Mouse (Mus musculus) embryonic facial prominence, embryonic 12.5 days (tissue): ENCODE measurements at regions not wholly inside any gene's neighbourhood (a gene's known extent, or its start where the extent isn't known, plus 50 kb on each side); places are given as distances from the start of the nearest gene placed in this dataset.
"Not testable (repeated sequence)": the region's sequence is repeated elsewhere in the genome, so short reads cannot be mapped to it uniquely, and the experiment has no call there.

Experiments
- ATAC-seq: fragments of 200-750 bp; cut with Nextera tagmentation; 2 replicates; pipeline ENCODE4 v1.8.0; 2017; ENCODE audit not compliant: insufficient number of reproducible peaks, insufficient read depth, low FRiP score, low TSS enrichment
- H3K27ac ChIP-seq: fragments of 300-500 bp; sonication (generic); 2 replicates; pipeline ENCODE4 v1.5.1; 2016; ENCODE audit warnings: mild to moderate bottlenecking
- H3K27me3 ChIP-seq: fragments of 300-500 bp; sonication (generic); 2 replicates; pipeline ENCODE4 v1.6.1; 2016; ENCODE audit warnings: mild to moderate bottlenecking, moderate library complexity
- H3K36me3 ChIP-seq: fragments of 300-500 bp; sonication (generic); 2 replicates; pipeline ENCODE4 v1.6.1; 2016; ENCODE audit warnings: mild to moderate bottlenecking
- H3K4me1 ChIP-seq: fragments of 300-500 bp; sonication (generic); 2 replicates; pipeline ENCODE4 v1.6.1; 2016
- H3K4me2 ChIP-seq: fragments of 300-500 bp; sonication (generic); replicated peaks from 2 replicates; pipeline ENCODE4 v1.6.1; 2016; ENCODE audit warnings: mild to moderate bottlenecking, moderate library complexity
- H3K4me3 ChIP-seq: fragments of 300-500 bp; sonication (generic); 2 replicates; pipeline ENCODE4 v1.5.1; 2016; ENCODE audit warnings: mild to moderate bottlenecking
- H3K9ac ChIP-seq: fragments of 300-500 bp; sonication (generic); 2 replicates; pipeline ENCODE4 v1.6.1; 2016; ENCODE audit warnings: mild to moderate bottlenecking, moderate library complexity
- H3K9me3 ChIP-seq: fragments of 300-500 bp; sonication (generic); 2 replicates; pipeline ENCODE4 v1.6.1; 2016; ENCODE audit warnings: mild to moderate bottlenecking, moderate library complexity
- WGBS: fragments of 180-500 bp; shearing (Covaris S2); methylation state at CpG from one replicate; pipeline ENCODE4 v1.1.7; 2016; 5-methylcytosine and 5-hydroxymethylcytosine counted together

- not testable (repeated sequence) for H3K4me2 ChIP-seq, H3K36me3 ChIP-seq, H3K27ac ChIP-seq, H3K4me1 ChIP-seq, H3K27me3 ChIP-seq, H3K4me3 ChIP-seq, H3K9ac ChIP-seq, H3K9me3 ChIP-seq, ATAC-seq
- WGBS: 94% methylated on average over 6 of the region's 6 CpGs
These were observed 223.6 kb upstream of the Car8 start for GRCm38 (mm10) chr4:8462414-8462813.

- H3K36me3 ChIP-seq: no peaks in the 10 kb centered on the region
- 87% methylated on average over 2 of the region's 2 CpGs for WGBS
- H3K4me3 ChIP-seq: no peak overlapping the region
- no peak overlapping the region for H3K9ac ChIP-seq
- no peaks in the 10 kb centered on the region for H3K9me3 ChIP-seq
- no peak overlapping the region for H3K4me2 ChIP-seq
- H3K27ac ChIP-seq: no peak overlapping the region
- no peaks in the 10 kb centered on the region for H3K4me1 ChIP-seq
- no peaks in the 10 kb centered on the region for H3K27me3 ChIP-seq
- no peak for ATAC-seq
These were observed 215.5 kb upstream of the Car8 start for GRCm38 (mm10) chr4:8454346-8454745.

DNA sequence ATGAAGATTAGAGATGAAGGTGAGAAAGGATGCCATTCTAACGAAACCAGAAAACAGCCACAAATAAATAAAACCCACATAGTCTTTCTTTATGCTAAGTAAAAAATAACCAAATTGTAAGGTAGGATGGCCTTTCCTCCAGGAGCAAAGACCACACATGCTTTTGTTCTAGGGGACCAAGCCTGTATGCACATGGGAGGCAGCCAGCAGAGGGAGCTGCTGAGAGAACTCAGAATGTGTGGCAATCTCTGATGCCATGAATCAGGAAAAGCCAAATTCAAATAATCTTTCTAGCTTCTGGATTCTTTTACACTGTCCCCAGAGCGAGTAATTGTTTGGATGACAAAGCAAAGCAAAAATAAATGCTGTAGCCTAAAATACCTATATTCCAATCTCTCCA is 193.6 kb upstream of the Car8 start:
- Histone ChIP-seq H3K36me3 (no peaks in the 10 kb centered on the region), H3K4me1 (peaks cover 3% of the 10 kb centered on the region; the same call in 1 of the 2 replicates), H3K9me3 (no peaks in the 10 kb centered on the region), H3K27me3 (no peaks in the 10 kb centered on the region), H3K9ac (no peak overlapping the region), H3K4me3 (no peak overlapping the region), H3K27ac (no peak overlapping the region), H3K4me2 (no peak overlapping the region)
- WGBS: 43% methylated on average over 2 of the region's 2 CpGs
- ATAC-seq: no peak

DNA sequence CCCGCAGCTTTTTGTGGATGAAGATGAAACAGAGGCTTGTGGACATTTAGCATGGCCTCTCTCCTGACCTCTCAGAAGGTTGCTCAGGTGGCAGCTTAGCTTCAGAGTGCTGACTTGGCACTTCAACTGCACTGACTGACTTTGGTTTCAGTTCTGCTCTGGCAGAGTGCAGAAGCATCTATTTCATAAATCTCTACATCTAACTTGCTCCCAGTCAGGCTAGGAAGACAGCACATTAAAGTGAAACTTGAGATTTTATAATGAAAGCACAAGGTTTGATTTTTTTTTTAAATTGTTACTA is 192.1 kb upstream of the Car8 start:
- Histone ChIP-seq H3K27ac (no peak overlapping the region), H3K9me3 (no peaks in the 10 kb centered on the region), H3K4me3 (no peak overlapping the region), H3K9ac (no peak overlapping the region), H3K36me3 (no peaks in the 10 kb centered on the region), H3K4me2 (no peak overlapping the region), H3K27me3 (0 out of 2 replicates have a peak, but pooled peaks cover 1% of the 10 kb centered on the region), H3K4me1 (peaks cover 3% of the 10 kb centered on the region; the same call in 1 of the 2 replicates)
- WGBS: 26% methylated on average over 1 of the region's 1 CpGs
- ATAC-seq: no peak

GRCm38 (mm10) chr4:8430269-8431031 is 191.6 kb upstream of the Car8 start:
- peaks cover 3% of the 10 kb centered on the region; the same call in 1 of the 2 replicates for H3K4me1 ChIP-seq
- WGBS: 83% methylated on average over 4 of the region's 4 CpGs
- no peak overlapping the region for H3K27ac ChIP-seq
- ATAC-seq: no peak
- H3K27me3 ChIP-seq: 0 out of 2 replicates have a peak, but pooled peaks cover 4% of the 10 kb centered on the region
- H3K36me3 ChIP-seq: no peaks in the 10 kb centered on the region
- H3K4me2 ChIP-seq: no peak overlapping the region
- no peaks in the 10 kb centered on the region for H3K9me3 ChIP-seq
- H3K4me3 ChIP-seq: no peak overlapping the region
- H3K9ac ChIP-seq: no peak overlapping the region

- no peak for ATAC-seq
- Histone ChIP-seq H3K4me2 (no peak overlapping the region), H3K4me3 (no peak overlapping the region)
These were observed 190.9 kb upstream of the Car8 start for GRCm38 (mm10) chr4:8429771-8430170.

DNA sequence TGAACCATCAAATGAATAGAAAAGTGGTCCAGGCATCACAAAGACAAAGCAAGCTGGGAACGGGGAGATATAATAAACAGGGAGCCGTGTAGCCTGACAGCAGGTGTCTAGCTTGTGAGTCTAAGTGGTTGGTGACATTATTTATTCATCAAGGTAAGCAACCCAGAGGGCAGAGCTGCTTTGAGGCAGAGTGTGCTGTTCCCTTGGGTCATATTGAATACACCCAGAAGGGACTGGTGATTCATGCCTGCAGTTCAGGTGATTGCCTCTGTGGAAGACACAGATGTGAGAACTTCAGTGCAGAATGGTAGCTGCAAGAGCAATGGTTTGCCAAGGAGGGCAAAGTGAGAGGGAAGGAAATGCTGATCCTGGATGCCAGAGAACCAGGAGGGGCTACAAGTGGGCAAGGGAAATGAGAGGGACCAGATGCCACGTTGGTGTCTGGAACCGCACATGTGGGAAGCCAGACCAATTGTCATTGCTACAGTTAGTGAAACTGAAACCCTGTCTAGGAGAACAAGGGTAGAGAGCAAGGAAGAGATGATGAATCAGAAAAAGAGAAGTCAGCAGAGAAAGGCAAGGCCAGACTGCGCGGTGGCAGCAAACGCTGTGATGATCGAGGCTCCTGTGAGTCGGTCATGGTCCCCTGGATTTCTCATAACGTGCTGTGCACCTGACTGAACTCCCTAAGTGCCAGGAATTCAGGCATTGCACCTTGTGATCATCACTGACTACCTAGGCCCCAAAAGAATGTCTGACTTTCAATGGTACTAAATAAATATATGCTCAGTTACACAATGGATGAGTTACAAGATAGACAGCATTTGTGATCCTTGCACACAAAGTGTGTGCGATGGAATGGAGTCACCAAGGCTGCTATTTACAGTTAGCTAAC is 190.0 kb upstream of the Car8 start:
- Histone ChIP-seq H3K4me3 (no peak overlapping the region), H3K27me3 (0 out of 2 replicates have a peak, but pooled peaks cover 6% of the 10 kb centered on the region), H3K4me1 (peaks cover 6% of the 10 kb centered on the region), H3K27ac (no peak overlapping the region), H3K9me3 (no peaks in the 10 kb centered on the region), H3K36me3 (no peaks in the 10 kb centered on the region), H3K9ac (no peak overlapping the region), H3K4me2 (no peak overlapping the region)
- 84% methylated on average over 11 of the region's 11 CpGs for WGBS
- no peak for ATAC-seq

More at GRCm38 (mm10) chr4:8429771-8430170, 190.9 kb upstream of the Car8 start:
- Histone ChIP-seq H3K36me3 (no peaks in the 10 kb centered on the region), H3K27me3 (0 out of 2 replicates have a peak, but pooled peaks cover 6% of the 10 kb centered on the region), H3K4me1 (peaks cover 3% of the 10 kb centered on the region; the same call in 1 of the 2 replicates), H3K9me3 (no peaks in the 10 kb centered on the region), H3K9ac (no peak overlapping the region), H3K27ac (no peak overlapping the region)
- WGBS: 68% methylated on average over 5 of the region's 5 CpGs

DNA sequence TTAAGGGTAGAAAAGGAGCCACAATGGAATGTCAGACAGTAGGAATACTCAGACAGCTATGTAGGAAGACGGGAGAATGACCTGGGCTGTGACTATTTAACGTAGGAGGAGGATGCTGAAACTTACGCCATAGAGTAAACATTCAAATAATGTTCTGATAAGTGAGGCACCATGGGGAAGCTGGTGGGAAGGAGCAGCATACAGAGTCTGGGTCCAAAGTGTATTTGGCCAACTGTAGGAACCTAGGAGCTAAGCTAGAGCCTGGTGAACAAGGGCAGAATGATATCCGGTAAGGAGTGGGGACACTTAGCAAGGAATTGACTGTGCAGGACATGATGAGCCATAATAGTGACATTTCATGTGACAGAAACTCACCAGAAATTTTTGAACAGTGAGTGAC is 189.0 kb upstream of the Car8 start:
- 72% methylated on average over 4 of the region's 4 CpGs for WGBS
- no peaks in the 10 kb centered on the region for H3K9me3 ChIP-seq
- no peak overlapping the region for H3K27ac ChIP-seq
- H3K9ac ChIP-seq: no peak overlapping the region
- H3K27me3 ChIP-seq: 0 out of 2 replicates have a peak, but pooled peaks cover 7% of the 10 kb centered on the region
- no peak for ATAC-seq
- H3K4me1 ChIP-seq: peaks cover 15% of the 10 kb centered on the region
- no peaks in the 10 kb centered on the region for H3K36me3 ChIP-seq
- H3K4me3 ChIP-seq: no peak overlapping the region
- H3K4me2 ChIP-seq: no peak overlapping the region

DNA sequence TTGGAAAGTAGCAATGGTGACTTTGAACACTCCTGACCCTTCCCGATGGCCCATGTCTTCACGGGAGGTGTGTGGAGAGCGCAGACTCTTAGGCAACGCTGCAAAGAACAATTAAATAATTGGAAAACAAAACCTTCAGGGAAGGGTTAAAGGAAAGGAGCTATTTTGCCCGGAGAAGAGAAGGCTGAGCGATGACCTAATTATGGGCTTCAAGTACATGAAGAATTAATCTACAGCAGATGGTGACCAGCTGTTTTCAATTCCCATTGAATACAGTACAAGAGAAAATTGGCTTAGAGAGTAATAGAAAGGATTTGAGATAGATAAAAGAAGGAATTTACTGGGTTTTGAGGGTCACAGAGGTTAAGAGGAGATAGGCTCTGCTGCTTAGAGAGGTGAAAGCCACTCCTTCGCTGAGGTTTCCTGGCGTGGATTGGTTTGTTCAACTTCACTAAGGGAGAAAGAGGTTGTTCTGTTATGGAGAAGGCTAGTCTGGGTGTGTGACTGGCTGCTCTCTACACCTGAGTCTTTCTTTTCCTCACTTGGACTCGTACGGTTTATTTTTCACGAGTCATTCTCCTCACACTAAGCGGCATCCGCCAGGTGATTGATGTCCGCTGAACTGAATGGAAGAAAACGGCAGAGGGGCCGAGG is 184.7 kb upstream of the Car8 start:
- Histone ChIP-seq H3K4me3 (no peak overlapping the region), H3K9me3 (no peaks in the 10 kb centered on the region), H3K36me3 (no peaks in the 10 kb centered on the region), H3K27me3 (0 out of 2 replicates have a peak, but pooled peaks cover 12% of the 10 kb centered on the region), H3K4me1 (peaks cover 15% of the 10 kb centered on the region), H3K27ac (no peak overlapping the region), H3K4me2 (0 out of 2 replicates have a peak overlapping the region, but pooled peaks have one; percentile 25), H3K9ac (no peak overlapping the region)
- ATAC-seq: peak; percentile 50; the same call in 1 of the 2 replicates
- 24% methylated on average over 16 of the region's 16 CpGs for WGBS

DNA sequence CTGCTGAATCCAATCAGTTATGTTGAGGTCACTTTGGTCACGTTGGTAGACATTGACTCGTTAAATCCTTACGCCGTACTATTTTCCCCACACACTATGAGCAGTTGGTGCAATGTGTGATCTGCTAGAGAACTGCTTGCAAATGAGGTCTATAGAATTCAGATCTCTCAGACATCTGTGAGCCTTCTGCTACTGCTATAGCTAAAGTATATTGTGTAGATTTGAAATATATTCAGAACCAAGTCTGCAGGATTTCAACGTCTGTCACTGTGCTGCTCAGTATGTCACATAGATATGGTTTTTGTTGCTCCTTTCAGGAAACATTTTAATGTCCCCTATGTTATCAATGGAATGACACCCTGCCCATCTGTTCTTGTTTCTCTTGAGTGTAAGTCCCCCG is 182.4 kb upstream of the Car8 start:
- H3K36me3 ChIP-seq: no peaks in the 10 kb centered on the region
- H3K27ac ChIP-seq: no peak overlapping the region
- peaks cover 15% of the 10 kb centered on the region for H3K4me1 ChIP-seq
- H3K27me3 ChIP-seq: 0 out of 2 replicates have a peak, but pooled peaks cover 12% of the 10 kb centered on the region
- H3K4me3 ChIP-seq: no peak overlapping the region
- ATAC-seq: no peak
- no peak overlapping the region for H3K4me2 ChIP-seq
- WGBS: 89% methylated on average over 6 of the region's 6 CpGs
- no peaks in the 10 kb centered on the region for H3K9me3 ChIP-seq
- no peak overlapping the region for H3K9ac ChIP-seq

GRCm38 (mm10) chr4:8418374-8419031 is 179.7 kb upstream of the Car8 start:
- no peak overlapping the region for H3K4me2 ChIP-seq
- no peak overlapping the region for H3K4me3 ChIP-seq
- no peak overlapping the region for H3K27ac ChIP-seq
- H3K4me1 ChIP-seq: peaks cover 8% of the 10 kb centered on the region
- no peak overlapping the region for H3K9ac ChIP-seq
- ATAC-seq: no peak
- 0 out of 2 replicates have a peak, but pooled peaks cover 6% of the 10 kb centered on the region for H3K27me3 ChIP-seq
- 18% methylated on average over 1 of the region's 1 CpGs for WGBS
- H3K9me3 ChIP-seq: no peaks in the 10 kb centered on the region
- no peaks in the 10 kb centered on the region for H3K36me3 ChIP-seq
